Mouse (Mus musculus): ENCODE measurements around the gene Grik4.
A peak's percentile ranks its signal among the peaks of the same experiment; 100 is the strongest.

The Grik4 gene

DNA sequence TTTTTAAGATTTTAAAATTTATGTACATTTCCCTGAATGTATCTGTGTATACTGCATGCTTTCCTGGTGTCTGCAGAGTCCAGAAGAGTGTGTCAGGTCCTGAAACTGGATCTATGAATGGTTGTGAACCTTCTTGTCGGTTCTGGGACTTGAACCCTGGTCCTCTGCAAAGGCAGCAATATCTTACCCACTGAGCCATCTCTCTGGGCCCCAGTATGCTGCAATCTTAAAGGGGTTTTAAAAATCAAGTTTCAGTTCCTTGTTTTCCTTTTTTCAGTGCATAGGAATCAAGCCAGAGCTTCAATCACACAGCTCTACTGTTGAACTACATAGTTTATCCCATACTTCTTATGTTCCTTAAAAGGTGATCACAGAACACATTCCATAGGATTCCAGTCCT, 461.3 kb downstream of the Grik4 start:
- no peak for DNase-seq

DNA sequence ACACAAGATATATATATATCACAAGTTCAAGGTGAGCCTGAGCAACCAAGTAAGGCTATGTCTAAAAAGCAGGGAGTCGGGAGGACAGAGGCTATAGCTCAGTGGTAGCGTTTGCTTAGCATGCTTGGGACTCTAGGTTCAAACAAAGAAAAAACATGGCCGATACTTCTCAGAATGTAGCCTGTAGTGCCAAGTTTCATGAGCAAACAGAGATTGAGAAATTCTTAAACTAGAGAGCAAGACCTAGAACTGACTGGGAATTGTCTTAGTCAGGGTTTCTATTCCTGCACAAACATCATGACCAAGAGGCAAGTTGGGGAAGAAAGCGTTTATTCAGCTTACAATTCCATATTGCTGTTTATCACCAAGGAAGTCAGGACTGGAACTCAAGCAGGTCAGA, 468.1 kb downstream of the Grik4 start:
- no peak for DNase-seq

DNA sequence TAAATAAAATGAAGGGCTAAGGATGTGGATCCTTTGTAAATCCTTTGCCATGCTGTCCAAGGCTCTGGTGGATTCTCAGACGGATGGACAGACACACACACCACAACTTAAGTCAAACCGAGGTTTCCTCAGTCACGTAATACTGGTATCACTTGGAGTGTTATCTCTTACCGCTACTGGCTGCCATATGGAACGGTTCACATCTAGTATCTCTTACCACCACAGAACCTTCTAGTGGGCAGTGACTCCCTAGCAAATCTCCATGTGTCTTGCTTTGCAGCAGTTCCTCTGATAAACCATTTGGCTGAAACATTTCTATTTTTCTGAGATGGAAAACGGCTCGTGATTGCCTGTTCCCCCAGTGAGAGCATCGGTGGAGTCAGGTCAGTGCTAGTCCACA, 470.0 kb downstream of the Grik4 start:
- DNase-seq: no peak

- DNase-seq: peak; percentile 96
Measured at GRCm38 (mm10) chr9:42471921-42472747, 472.2 kb downstream of the Grik4 start.

- peak; percentile 78 for DNase-seq
Measured at GRCm38 (mm10) chr9:42471214-42471613, 473.1 kb downstream of the Grik4 start.

DNA sequence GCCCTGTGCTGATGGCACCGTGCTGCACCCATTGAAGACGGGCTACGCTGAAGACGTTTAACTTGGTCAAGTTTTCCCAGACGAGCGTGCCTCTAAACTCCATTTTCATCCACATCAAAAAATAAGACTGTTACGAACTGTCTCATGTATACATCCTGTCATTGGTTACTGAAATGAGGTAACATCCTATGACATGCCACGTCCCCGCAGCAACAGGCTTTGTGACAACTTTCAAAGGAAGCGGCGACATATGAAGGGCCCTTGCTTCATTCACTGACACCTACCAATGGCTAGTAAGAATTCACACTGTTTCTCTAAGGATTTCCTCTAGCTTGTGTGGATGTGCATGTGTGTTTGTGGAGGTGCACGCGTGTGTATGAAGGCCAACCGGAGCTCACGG, 475.0 kb downstream of the Grik4 start:
- no peak for DNase-seq

DNA sequence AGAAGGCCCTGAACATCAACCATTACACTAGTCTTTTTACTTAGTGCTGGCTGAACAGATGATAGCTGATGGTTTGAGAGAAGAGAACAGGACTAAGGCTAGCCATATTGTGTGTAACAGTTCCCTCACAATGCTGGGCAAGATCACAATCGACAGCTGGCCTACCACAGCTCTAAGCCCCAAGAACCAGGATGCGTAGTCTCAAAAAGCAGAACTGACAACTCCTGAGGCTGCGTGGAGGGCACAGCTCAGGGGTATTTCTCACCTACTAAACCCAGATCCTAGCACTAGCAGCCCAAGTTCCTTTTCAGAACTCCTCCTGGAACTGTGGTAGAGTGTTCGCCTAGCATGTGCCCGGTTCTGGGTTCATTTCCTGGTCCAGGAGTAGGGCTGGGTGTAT, 475.9 kb downstream of the Grik4 start:
- no peak for DNase-seq
